8 mouse cellular contexts compared by ENCODE assay signal in the genomic region with DNA sequence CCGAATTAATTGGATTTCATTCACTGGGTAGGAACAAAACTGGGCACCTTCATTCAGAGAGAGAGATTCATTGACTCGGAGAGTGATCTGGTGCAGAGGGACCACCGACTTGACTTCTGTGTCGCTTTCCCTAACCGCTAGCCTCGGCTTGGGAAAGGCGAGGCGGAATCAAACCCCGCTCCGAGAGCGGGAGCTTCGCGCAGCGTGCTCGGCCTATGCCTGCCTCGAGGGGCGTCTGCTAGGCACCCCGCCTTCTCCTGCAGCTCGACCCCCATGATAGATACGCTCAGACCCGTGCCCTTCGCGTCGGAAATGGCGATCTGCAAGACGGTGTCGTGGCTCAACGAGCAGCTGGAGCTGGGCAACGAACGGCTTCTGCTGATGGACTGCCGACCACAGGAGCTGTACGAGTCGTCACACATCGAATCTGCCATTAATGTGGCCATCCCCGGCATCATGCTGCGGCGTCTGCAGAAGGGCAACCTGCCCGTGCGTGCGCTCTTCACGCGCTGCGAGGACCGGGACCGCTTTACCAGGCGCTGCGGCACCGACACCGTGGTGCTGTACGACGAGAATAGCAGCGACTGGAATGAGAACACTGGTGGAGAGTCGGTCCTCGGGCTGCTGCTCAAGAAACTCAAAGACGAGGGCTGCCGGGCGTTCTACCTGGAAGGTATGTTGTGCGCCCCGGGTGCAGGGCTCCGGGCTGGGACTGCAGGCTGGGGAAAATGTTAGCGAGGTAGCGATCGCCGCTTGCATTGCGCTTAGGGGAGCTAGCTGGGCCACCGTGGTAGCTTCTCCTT. TPM values are rescaled to one million over a fixed set of nuclear protein-coding genes. Genes with fewer than 3 reads are reported as not detected.
DNase-seq lines count a peak whose midpoint lies in the region; ATAC-seq and TF ChIP-seq lines count a peak whose summit lies in the region.

No protein-coding gene starts in this region.

- peak overlapping the region; percentile 92 for H3K4me2 ChIP-seq in forebrain, embryonic 15.5 days (replicated peaks)
- peak overlapping the region; percentile 88 for H3K4me2 ChIP-seq in intestine, postnatal 0 days (replicated peaks; ENCODE audit: low read depth)
- peak overlapping the region; percentile 66 for H3K4me2 ChIP-seq in liver, embryonic 15.5 days
- peak overlapping the region; percentile 81 for H3K4me2 ChIP-seq in neural tube, embryonic 15.5 days

- no peaks in the 10 kb centered on the region for H3K9me3 ChIP-seq in forebrain, embryonic 15.5 days
- no peaks in the 10 kb centered on the region for H3K9me3 ChIP-seq in intestine, postnatal 0 days (ENCODE audit: control insufficient read depth)
- H3K9me3 ChIP-seq in liver, embryonic 15.5 days (replicated peaks): no peaks in the 10 kb centered on the region
- H3K9me3 ChIP-seq in neural tube, embryonic 15.5 days (replicated peaks): no peaks in the 10 kb centered on the region

- 0 out of 2 replicates have a peak, but pooled peaks have one; percentile 17 for TF ChIP-seq POLR2A in liver, adult 2 months (IDR thresholded peaks at IDR 0.05; ENCODE audit: extremely low read depth, insufficient read depth, low read length)

- H3K9ac ChIP-seq in liver, adult 2 months (ENCODE audit: low read depth, low read length): peak overlapping the region; percentile 87
- peak overlapping the region; percentile 59 for H3K9ac ChIP-seq in forebrain, embryonic 15.5 days (replicated peaks)
- peak overlapping the region; percentile 82 for H3K9ac ChIP-seq in intestine, postnatal 0 days (ENCODE audit: low read depth, low read length)
- H3K9ac ChIP-seq in liver, embryonic 15.5 days: peak overlapping the region; percentile 54
- peak overlapping the region; percentile 83 for H3K9ac ChIP-seq in neural tube, embryonic 15.5 days (replicated peaks)

- ATAC-seq in forebrain, embryonic 15.5 days (replicated peaks): peak; percentile 57
- ATAC-seq in intestine, postnatal 0 days: peak; percentile 5; the same call in 1 of the 2 replicates
- ATAC-seq in liver, embryonic 15.5 days (ENCODE audit: insufficient read depth): no peak
- ATAC-seq in neural tube, embryonic 15.5 days (ENCODE audit: low FRiP score): peak; percentile 66
- no peak for ATAC-seq in monocyte, adult 5-6 weeks (replicated peaks; ENCODE audit: insufficient number of reproducible peaks, low FRiP score, low TSS enrichment, poor library complexity, severe bottlenecking)

- peak overlapping the region; percentile 77 for H3K27ac ChIP-seq in liver, adult 2 months (replicated peaks; ENCODE audit: insufficient read depth, low read depth, low read length)
- H3K27ac ChIP-seq in forebrain, embryonic 15.5 days (replicated peaks): peak overlapping the region; percentile 93
- peak overlapping the region; percentile 93 for H3K27ac ChIP-seq in intestine, postnatal 0 days (ENCODE audit: low read depth, low read length)
- peak overlapping the region; percentile 72 for H3K27ac ChIP-seq in liver, embryonic 15.5 days (replicated peaks)
- H3K27ac ChIP-seq in neural tube, embryonic 15.5 days (replicated peaks): peak overlapping the region; percentile 92

- peaks cover 10% of the 10 kb centered on the region for H3K36me3 ChIP-seq in liver, adult 2 months (ENCODE audit: control insufficient read depth, insufficient read depth, low read length)
- H3K36me3 ChIP-seq in forebrain, embryonic 15.5 days: no peaks in the 10 kb centered on the region
- H3K36me3 ChIP-seq in intestine, postnatal 0 days (ENCODE audit: control insufficient read depth, insufficient read depth): peaks cover 8% of the 10 kb centered on the region
- H3K36me3 ChIP-seq in liver, embryonic 15.5 days (replicated peaks): 0 out of 2 replicates have a peak, but pooled peaks cover 6% of the 10 kb centered on the region
- H3K36me3 ChIP-seq in neural tube, embryonic 15.5 days: no peaks in the 10 kb centered on the region

- H3K4me1 ChIP-seq in liver, adult 2 months (ENCODE audit: control insufficient read depth, insufficient read depth, low read length): peaks cover 7% of the 10 kb centered on the region
- peaks cover 53% of the 10 kb centered on the region for H3K4me1 ChIP-seq in forebrain, embryonic 15.5 days
- H3K4me1 ChIP-seq in intestine, postnatal 0 days (replicated peaks; ENCODE audit: control insufficient read depth, insufficient read depth, low read length): no peaks in the 10 kb centered on the region; the same call in none of the 2 replicates
- peaks cover 11% of the 10 kb centered on the region for H3K4me1 ChIP-seq in liver, embryonic 15.5 days (replicated peaks)
- H3K4me1 ChIP-seq in neural tube, embryonic 15.5 days: peaks cover 51% of the 10 kb centered on the region

- peak overlapping the region; percentile 83 for H3K4me3 ChIP-seq in liver, adult 2 months (ENCODE audit: insufficient read depth, low read depth, low read length)
- H3K4me3 ChIP-seq in forebrain, embryonic 15.5 days: peak overlapping the region; percentile 78
- H3K4me3 ChIP-seq in intestine, postnatal 0 days (ENCODE audit: low read depth, low read length): peak overlapping the region; percentile 91
- peak overlapping the region; percentile 62 for H3K4me3 ChIP-seq in liver, embryonic 15.5 days (replicated peaks)
- H3K4me3 ChIP-seq in neural tube, embryonic 15.5 days (replicated peaks): peak overlapping the region; percentile 79

- peak; percentile 35 for DNase-seq in liver, adult 2 months (ENCODE audit: extremely low read depth, low read depth, low spot score)
- no peak for DNase-seq in liver
- DNase-seq in adrenal gland, postnatal 36 days: peak; percentile 36 to 57

- under 1% methylated on average over 66 of the region's 66 CpGs for WGBS in liver, adult 2 months
- under 1% methylated on average over 66 of the region's 66 CpGs for WGBS in forebrain, embryonic 15.5 days
- WGBS in intestine, postnatal 0 days: under 1% methylated on average over 66 of the region's 66 CpGs
- WGBS in liver, embryonic 15.5 days (ENCODE audit: insufficient replicate concordance): under 1% methylated on average over 66 of the region's 66 CpGs
- WGBS in neural tube, embryonic 15.5 days: 1% methylated on average over 66 of the region's 66 CpGs

- peaks cover 14% of the 10 kb centered on the region for H3K79me2 ChIP-seq in liver, adult 2 months (ENCODE audit: control insufficient read depth, insufficient read depth, low read length)

- H3K27me3 ChIP-seq in liver, adult 2 months (ENCODE audit: control insufficient read depth, insufficient read depth, low read length): no peaks in the 10 kb centered on the region
- H3K27me3 ChIP-seq in forebrain, embryonic 15.5 days: peaks cover 20% of the 10 kb centered on the region; the same call in 1 of the 2 replicates
- no peaks in the 10 kb centered on the region for H3K27me3 ChIP-seq in intestine, postnatal 0 days (replicated peaks; ENCODE audit: control insufficient read depth, insufficient read depth, low read length)
- peaks cover 61% of the 10 kb centered on the region for H3K27me3 ChIP-seq in liver, embryonic 15.5 days
- H3K27me3 ChIP-seq in neural tube, embryonic 15.5 days (replicated peaks): peaks cover 7% of the 10 kb centered on the region; the same call in 1 of the 2 replicates

- TF ChIP-seq CTCF in liver, adult 2 months (IDR thresholded peaks at IDR 0.05; ENCODE audit: low read depth, low read length): no peak
- no peak for TF ChIP-seq CTCF in intestine, postnatal 0 days (IDR thresholded peaks at IDR 0.05; ENCODE audit: low read depth)

RNA-seq across cellular contexts. Expression of gene Dusp6, which starts 0.6 kb away (rescaled TPM):
- 29.3 and 29.9 TPM in 2 replicates for total RNA-seq in liver, adult 2 months (2014; rRNA removed)
- 45.5 and 48.4 TPM in 2 replicates for polyA plus RNA-seq in liver, adult 2 months (2012; rRNA removed)
- total RNA-seq in adrenal gland, postnatal 36 days (2021): 100 to 1,000 TPM in 1 of 2 experiments, 10 to 100 TPM in 1; 77.1 to 100 TPM
- 33.3 and 36.4 TPM in 2 replicates for polyA plus RNA-seq in forebrain, embryonic 15.5 days (2015; fragmentation: Nextera tagmentation; extraction: Ambion mirVana)
- 27.9 and 34.6 TPM in 2 replicates for polyA plus RNA-seq in intestine, postnatal 0 days (2015; fragmentation: Nextera tagmentation; extraction: Ambion mirVana)
- polyA plus RNA-seq in liver, embryonic 15.5 days (2015; fragmentation: Nextera tagmentation; extraction: Ambion mirVana): 19.1 and 25.6 TPM in 2 replicates
- 28.2 and 31.5 TPM in 2 replicates for polyA plus RNA-seq in neural tube, embryonic 15.5 days (2015; fragmentation: Nextera tagmentation; extraction: Ambion mirVana)
- total RNA-seq in monocyte, adult 5-6 weeks (2017): 114 to 201 TPM (median 184 TPM) in 3 replicates

Comparison
In these comparisons a context has a peak if more than half of its experiments do, and no peak if none do; other contexts are left out.
1. ATAC-seq: peak in forebrain, embryonic 15.5 days (single experiment), intestine, postnatal 0 days (single experiment) and neural tube, embryonic 15.5 days (single experiment); none in liver, embryonic 15.5 days (single experiment) and monocyte, adult 5-6 weeks (single experiment).
2. Peak in every context shown above with its lines, with median percentiles within 50 percentile points of each other: H3K27ac ChIP-seq, H3K4me3 ChIP-seq, H3K9ac ChIP-seq and H3K4me2 ChIP-seq.